Mouse (Mus musculus): ENCODE results near the gene Ccdc187.

Gene Ccdc187

GRCm38 (mm10) chr2:26273611-26274010 is 20.7 kb downstream of the Ccdc187 start:
- peak; percentile 12 for DNase-seq (ENCODE audit: low spot score)

GRCm38 (mm10) chr2:26268216-26268615 is 26.1 kb downstream of the Ccdc187 start:
- no peak for DNase-seq (ENCODE audit: low spot score)

- no peak for DNase-seq (ENCODE audit: low spot score)
Observed at GRCm38 (mm10) chr2:26266066-26266742, 28.2 kb downstream of the Ccdc187 start.

GRCm38 (mm10) chr2:26265095-26265494 is 29.3 kb downstream of the Ccdc187 start:
- DNase-seq (ENCODE audit: low spot score), result no peak

GRCm38 (mm10) chr2:26264646-26265045 is 29.7 kb downstream of the Ccdc187 start:
- DNase-seq (ENCODE audit: low spot score), result no peak

GRCm38 (mm10) chr2:26257315-26258096 is 36.9 kb downstream of the Ccdc187 start:
- no peak for DNase-seq (ENCODE audit: low spot score)

GRCm38 (mm10) chr2:26254816-26255215 is 39.5 kb downstream of the Ccdc187 start:
- DNase-seq (ENCODE audit: low spot score), result no peak

GRCm38 (mm10) chr2:26252514-26253206 is 41.7 kb downstream of the Ccdc187 start:
- no peak for DNase-seq (ENCODE audit: low spot score)

GRCm38 (mm10) chr2:26247531-26247930 is 46.8 kb downstream of the Ccdc187 start:
- no peak for DNase-seq (ENCODE audit: low spot score)

- no peak for DNase-seq (ENCODE audit: low spot score)
Observed at GRCm38 (mm10) chr2:26240841-26241240, 53.5 kb downstream of the Ccdc187 start.

- DNase-seq (ENCODE audit: low spot score), result no peak
Observed at GRCm38 (mm10) chr2:26240330-26240729, 54.0 kb downstream of the Ccdc187 start.

GRCm38 (mm10) chr2:26237290-26237782 is 57.0 kb downstream of the Ccdc187 start, which contains the start of gene Qsox2:
Gene Qsox2, minus strand, starts transcription at chr2:26237525.
- DNase-seq (ENCODE audit: low spot score), result peak; percentile 88

GRCm38 (mm10) chr2:26236681-26237289 is 57.6 kb downstream of the Ccdc187 start:
- DNase-seq (ENCODE audit: low spot score), result no peak

- no peak for DNase-seq (ENCODE audit: low spot score)
Observed at GRCm38 (mm10) chr2:26234771-26235170, 59.6 kb downstream of the Ccdc187 start.

GRCm38 (mm10) chr2:26234253-26234652 is 60.1 kb downstream of the Ccdc187 start:
- DNase-seq (ENCODE audit: low spot score), result no peak

- no peak for DNase-seq (ENCODE audit: low spot score)
Observed at GRCm38 (mm10) chr2:26231366-26231765, 63.0 kb downstream of the Ccdc187 start.

GRCm38 (mm10) chr2:26230253-26230652 is 64.1 kb downstream of the Ccdc187 start:
- no peak for DNase-seq (ENCODE audit: low spot score)

- no peak for DNase-seq (ENCODE audit: low spot score)
Observed at GRCm38 (mm10) chr2:26227788-26228187, 66.6 kb downstream of the Ccdc187 start.

GRCm38 (mm10) chr2:26225242-26225641 is 69.1 kb downstream of the Ccdc187 start:
- no peak for DNase-seq (ENCODE audit: low spot score)

GRCm38 (mm10) chr2:26223961-26224360 is 70.4 kb downstream of the Ccdc187 start:
- DNase-seq (ENCODE audit: low spot score), result no peak

- DNase-seq (ENCODE audit: low spot score), result no peak
Observed at GRCm38 (mm10) chr2:26214526-26214925, 79.8 kb downstream of the Ccdc187 start.

GRCm38 (mm10) chr2:26209566-26209965 is 84.8 kb downstream of the Ccdc187 start:
- DNase-seq (ENCODE audit: low spot score), result no peak

Measured in ovary, adult 18-20 months (tissue).